Mouse (Mus musculus) CD4-positive naive resting alpha-beta T cell, adult 76 days (primary cell): ENCODE results near the gene Gm8298. TPM values are rescaled to one million over a fixed set of nuclear protein-coding genes. Genes with fewer than 3 reads are reported as not detected.

Experiments used
- total RNA-seq: library from RNA; stranded (reverse); gene quantifications from one replicate; pipeline ENCODE4 v1.2.4, GENCODE M21; 2023

Gm8298 gene
- not detected for total RNA-seq

GRCm38 (mm10) chr3:59860751-59861150, at the start of gene Gm8298:
Gene Gm8298 (plus strand): TSS chr3:59861051.

GRCm38 (mm10) chr3:59924914-59925313, 64.1 kb downstream of the Gm8298 start, which contains the start of gene C130079G13Rik:
Gene C130079G13Rik (plus strand): TSS chr3:59925214.

Other genes starting within 250 kb of the Gm8298 start
- gene Gm5538, start 131.3 kb upstream of the Gm8298 start, total RNA-seq = 1.6 TPM
- gene C130079G13Rik, start 64.2 kb downstream of the Gm8298 start, total RNA-seq = not detected
- not detected for gene Aadacl2, start 145.7 kb downstream of the Gm8298 start, total RNA-seq
- gene Aadac, start 164.7 kb downstream of the Gm8298 start, total RNA-seq = not detected
- not detected for gene Sucnr1, start 220.8 kb downstream of the Gm8298 start, total RNA-seq